Comparison of ENCODE assay signal across 9 mouse cellular contexts in the genomic region with DNA sequence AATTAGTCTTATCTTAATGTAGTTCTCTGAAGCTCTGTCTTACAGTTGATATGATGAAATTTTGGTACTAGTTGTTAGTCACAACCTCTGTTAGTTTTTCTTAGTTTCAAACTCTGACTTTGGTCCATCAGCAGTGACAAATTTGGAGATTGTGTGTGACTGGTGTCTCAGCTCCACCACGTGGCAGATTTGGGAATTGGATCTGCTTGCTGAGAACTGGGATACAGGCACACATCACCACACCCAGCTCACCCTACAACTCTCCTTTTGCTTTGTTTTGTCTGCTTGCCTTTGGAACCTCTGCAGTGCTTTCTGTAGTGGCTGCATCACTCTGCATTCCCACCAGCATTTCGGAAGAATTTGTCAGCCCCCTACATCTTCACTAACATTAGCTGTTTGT. TPM values are rescaled to one million over a fixed set of nuclear protein-coding genes. Genes with fewer than 3 reads are reported as not detected.
A peak's percentile ranks its signal among the peaks of the same experiment; 100 is the strongest.
DNase-seq lines count a peak whose midpoint lies in the region; ATAC-seq lines count a peak whose summit lies in the region.
"Had no signal": no experiment of that assay in that cellular context is flagged by ENCODE, and none has a peak within 500 bp of the region (broad histone marks: within the 10 kb centered on the region; RNA-seq: fewer than 3 reads in every experiment).

No protein-coding gene starts in this region.

- no peak overlapping the region for H3K4me3 ChIP-seq in forebrain, embryonic 11.5 days (ENCODE audit: low read depth, low read length)
- H3K4me3 ChIP-seq in forebrain, embryonic 15.5 days = no peak overlapping the region
- H3K4me3 ChIP-seq: limb, embryonic 13.5 days had no signal

- H3K9ac ChIP-seq in forebrain, embryonic 11.5 days (ENCODE audit: low read length) = no peak overlapping the region
- no peak overlapping the region for H3K9ac ChIP-seq in forebrain, embryonic 15.5 days (replicated peaks)
- H3K9ac ChIP-seq: limb, embryonic 13.5 days had no signal

- no peak for ATAC-seq in forebrain, embryonic 11.5 days (replicated peaks; ENCODE audit: low FRiP score)
- no peak for ATAC-seq in forebrain, embryonic 15.5 days (replicated peaks)

- H3K4me2 ChIP-seq in forebrain, embryonic 11.5 days (ENCODE audit: low read depth, low read length, severe bottlenecking) = no peak overlapping the region
- H3K4me2 ChIP-seq in forebrain, embryonic 15.5 days (replicated peaks) = no peak overlapping the region
- H3K4me2 ChIP-seq: limb, embryonic 13.5 days had no signal

- H3K27me3 ChIP-seq in forebrain, embryonic 11.5 days (ENCODE audit: control insufficient read depth, insufficient read depth, low read length) = no peaks in the 10 kb centered on the region
- H3K27me3 ChIP-seq in forebrain, embryonic 15.5 days = no peaks in the 10 kb centered on the region
- H3K27me3 ChIP-seq: limb, embryonic 13.5 days had no signal

- H3K9me3 ChIP-seq in forebrain, embryonic 11.5 days (ENCODE audit: control insufficient read depth, low read length) = no peaks in the 10 kb centered on the region
- no peaks in the 10 kb centered on the region for H3K9me3 ChIP-seq in forebrain, embryonic 15.5 days
- H3K9me3 ChIP-seq: limb, embryonic 13.5 days had no signal

- H3K36me3 ChIP-seq in forebrain, embryonic 11.5 days (ENCODE audit: control insufficient read depth, insufficient read depth, low read length) = no peaks in the 10 kb centered on the region
- no peaks in the 10 kb centered on the region for H3K36me3 ChIP-seq in forebrain, embryonic 15.5 days
- H3K36me3 ChIP-seq: limb, embryonic 13.5 days had no signal

- DNase-seq in forebrain, embryonic 11.5 days (ENCODE audit: low spot score) = peak; percentile 71
- peak; percentile 69 for DNase-seq in R1 (ENCODE audit: low read depth, low spot score)
- peak; percentile 75 to 84 for DNase-seq in cerebellum, postnatal 25 days
- peak; percentile 82 for DNase-seq in heart, adult 8-10 months (ENCODE audit: low spot score)
- peak; percentile 61 to 69 for DNase-seq in layer of hippocampus, postnatal 36 days
- DNase-seq in mesoderm, embryonic 11.5 days (ENCODE audit: low read depth, low spot score) = peak; percentile 61
- peak; percentile 21 to 35 for DNase-seq in spleen, postnatal 36 days (ENCODE audit: low spot score in 2 of 2)

- no peak overlapping the region for H3K27ac ChIP-seq in forebrain, embryonic 11.5 days (ENCODE audit: low read depth, low read length)
- H3K27ac ChIP-seq in forebrain, embryonic 15.5 days (replicated peaks) = no peak overlapping the region
- H3K27ac ChIP-seq: limb, embryonic 13.5 days had no signal

- 15% methylated on average over 2 of the region's 2 CpGs for WGBS in forebrain, embryonic 11.5 days
- WGBS in forebrain, embryonic 15.5 days = 28% methylated on average over 2 of the region's 2 CpGs

- no peaks in the 10 kb centered on the region for H3K4me1 ChIP-seq in forebrain, embryonic 11.5 days (replicated peaks; ENCODE audit: control insufficient read depth, insufficient read depth, low read length)
- no peaks in the 10 kb centered on the region for H3K4me1 ChIP-seq in forebrain, embryonic 15.5 days
- H3K4me1 ChIP-seq: limb, embryonic 13.5 days had no signal

RNA-seq across cellular contexts. Expression of gene Brms1l, which starts 5.0 kb away (rescaled TPM):
- 36.5 and 39.1 TPM in 2 replicates for polyA plus RNA-seq in forebrain, embryonic 11.5 days (2014; fragmentation: Nextera tagmentation; extraction: Ambion mirVana)
- polyA plus RNA-seq in forebrain, embryonic 15.5 days (2015; fragmentation: Nextera tagmentation; extraction: Ambion mirVana) = 57.5 and 60.8 TPM in 2 replicates
- 10 to 100 TPM; 19.1 to 30.5 (median 25.2) TPM for total RNA-seq in heart, adult 8-10 months (2022)
- 10 to 100 TPM; 68.8 to 69.1 TPM for total RNA-seq in layer of hippocampus, postnatal 36 days (2021)

RNA-seq across cellular contexts. Expression of gene Ralgapa1, which starts 10.1 kb away (rescaled TPM):
- polyA plus RNA-seq in forebrain, embryonic 11.5 days (2014; fragmentation: Nextera tagmentation; extraction: Ambion mirVana) = 17.9 and 19.9 TPM in 2 replicates
- polyA plus RNA-seq in forebrain, embryonic 15.5 days (2015; fragmentation: Nextera tagmentation; extraction: Ambion mirVana) = 19.6 and 20.6 TPM in 2 replicates
- total RNA-seq in heart, adult 8-10 months (2022) = 10 to 100 TPM; 53.9 to 64.4 (median 58.9) TPM
- 100 to 1,000 TPM; 119 to 131 TPM for total RNA-seq in layer of hippocampus, postnatal 36 days (2021)

Comparison
In these comparisons a context has a peak if more than half of its experiments do, and no peak if none do; other contexts are left out.
1. DNase-seq: peak in every context shown above with its lines; median percentile 82 in heart, adult 8-10 months; 80 in cerebellum, postnatal 25 days; 71 in forebrain, embryonic 11.5 days; 69 in R1; 65 in layer of hippocampus, postnatal 36 days; 61 in mesoderm, embryonic 11.5 days; 28 in spleen, postnatal 36 days.